Mouse (Mus musculus) hindbrain, postnatal 0 days (tissue): ENCODE data around the gene Lman2l. TPM values are rescaled to one million over a fixed set of nuclear protein-coding genes. Genes with fewer than 3 reads are reported as not detected.

Experiments used
- ATAC-seq: fragments of 200-750 bp; cut with Nextera tagmentation; 2 replicates; pipeline ENCODE4 v1.8.0; 2017; ENCODE audit warnings: mild to moderate bottlenecking, moderate TSS enrichment, moderate library complexity
- DNase-seq: peaks from one replicate; pipeline ENCODE4 v3.0.0-alpha.2; 2015; ENCODE audit warnings: low spot score
- H3K27ac ChIP-seq: fragments of 300-500 bp; sonication (generic); 2 replicates; pipeline ENCODE4 v1.5.1; 2014; ENCODE audit warnings: mild to moderate bottlenecking
- H3K27me3 ChIP-seq: fragments of 300-500 bp; sonication (generic); 2 replicates; pipeline ENCODE4 v1.6.1; 2014; ENCODE audit warnings: low read length, mixed read lengths; ENCODE audit not compliant: insufficient read depth
- H3K36me3 ChIP-seq: fragments of 300-500 bp; sonication (generic); 2 replicates; pipeline ENCODE4 v1.6.1; 2014; ENCODE audit warnings: low read length, mixed read lengths; ENCODE audit not compliant: insufficient read depth
- H3K4me1 ChIP-seq: fragments of 300-500 bp; sonication (generic); 2 replicates; pipeline ENCODE4 v1.6.1; 2014; ENCODE audit warnings: antibody characterized with exemption, low read length, mixed read lengths; ENCODE audit not compliant: insufficient read depth
- H3K4me2 ChIP-seq: fragments of 300-500 bp; sonication (generic); 2 replicates; pipeline ENCODE4 v1.6.1; 2014; ENCODE audit warnings: low read depth, mild to moderate bottlenecking, low read length, moderate library complexity, mixed read lengths
- H3K4me3 ChIP-seq: fragments of 300-500 bp; sonication (generic); 2 replicates; pipeline ENCODE4 v1.5.1; 2014; ENCODE audit warnings: low read length
- H3K9ac ChIP-seq: fragments of 300-500 bp; sonication (generic); replicated peaks from 2 replicates; pipeline ENCODE4 v1.6.1; 2014; ENCODE audit warnings: mild to moderate bottlenecking, low read length, moderate library complexity, mixed read lengths
- H3K9me3 ChIP-seq: fragments of 300-500 bp; sonication (generic); 2 replicates; pipeline ENCODE4 v1.6.1; 2016; ENCODE audit warnings: low read length, mixed read lengths
- CTCF ChIP-seq: IDR thresholded peaks from 2 replicates; pipeline ENCODE4 v1.5.1; 2016; ENCODE audit warnings: antibody characterized with exemption, control low read depth, low read depth
- WGBS: fragments of 180-500 bp; shearing (Covaris S2); extraction: QIAGEN DNeasy Blood & Tissue Kit; methylation state at CpG from one replicate; pipeline ENCODE4 v1.1.7; 2014; 5-methylcytosine and 5-hydroxymethylcytosine counted together
- polyA plus RNA-seq: library from polyadenylated mRNA; unstranded; fragments of >200 nt; fragmentation: Nextera tagmentation; extraction: Ambion mirVana; gene quantifications from 2 replicates; pipeline ENCODE4 v1.2.1, GENCODE M21; 2015
- total RNA-seq: library from RNA; depleted of rRNA; stranded (reverse); fragments of >200 nt; gene quantifications from 2 replicates; pipeline ENCODE4 v1.2.3, GENCODE M21; 2014

Lman2l gene
- total and polyA plus RNA-seq, 2 experiments from 2014 or later = 21.6 to 42.6 TPM

GRCm38 (mm10) chr1:36445508-36445907 lies 437 bp upstream of the Lman2l start:
- no peaks in the 10 kb centered on the region for H3K9me3 ChIP-seq
- H3K9ac ChIP-seq = no peak overlapping the region
- WGBS = 41% methylated on average over 8 of the region's 8 CpGs
- no peak for DNase-seq
- TF ChIP-seq CTCF = no peak
- no peaks in the 10 kb centered on the region for H3K36me3 ChIP-seq
- H3K27ac ChIP-seq = peak overlapping the region; percentile 17; the same call in 1 of the 2 replicates
- no peaks in the 10 kb centered on the region for H3K27me3 ChIP-seq
- H3K4me1 ChIP-seq = 0 out of 2 replicates have a peak, but pooled peaks cover 3% of the 10 kb centered on the region
- H3K4me3 ChIP-seq = peak overlapping the region; percentile 90
- peak overlapping the region; percentile 71 for H3K4me2 ChIP-seq
- peak; percentile 15; the same call in 1 of the 2 replicates for ATAC-seq

- ATAC-seq = no peak
- H3K36me3 ChIP-seq = peaks cover 32% of the 10 kb centered on the region
- no peaks in the 10 kb centered on the region for H3K9me3 ChIP-seq
- peak; percentile 10 for DNase-seq
- H3K4me1 ChIP-seq = 0 out of 2 replicates have a peak, but pooled peaks cover 3% of the 10 kb centered on the region
- no peak overlapping the region for H3K4me2 ChIP-seq
- H3K27me3 ChIP-seq = no peaks in the 10 kb centered on the region
- WGBS = 43% methylated on average over 4 of the region's 4 CpGs
- H3K4me3 ChIP-seq = no peak overlapping the region
- H3K9ac ChIP-seq = no peak overlapping the region
- TF ChIP-seq CTCF = no peak
- no peak overlapping the region for H3K27ac ChIP-seq
Observed at GRCm38 (mm10) chr1:36441101-36441500, 4.0 kb downstream of the Lman2l start.

- Histone ChIP-seq H3K4me2 (no peak overlapping the region), H3K9me3 (no peaks in the 10 kb centered on the region), H3K36me3 (peaks cover 51% of the 10 kb centered on the region), H3K27ac (no peak overlapping the region), H3K4me3 (no peak overlapping the region), H3K4me1 (no peaks in the 10 kb centered on the region), H3K27me3 (no peaks in the 10 kb centered on the region), H3K9ac (no peak overlapping the region)
- ATAC-seq (no peak), DNase-seq (no peak)
- 98% methylated on average over 3 of the region's 3 CpGs for WGBS
- no peak for TF ChIP-seq CTCF
Observed at GRCm38 (mm10) chr1:36437223-36437622, 7.8 kb downstream of the Lman2l start.

GRCm38 (mm10) chr1:36436515-36436914 lies 8.6 kb downstream of the Lman2l start:
- no peak for TF ChIP-seq CTCF
- Histone ChIP-seq H3K27me3 (no peaks in the 10 kb centered on the region), H3K36me3 (peaks cover 51% of the 10 kb centered on the region), H3K4me3 (no peak overlapping the region), H3K27ac (no peak overlapping the region), H3K4me1 (no peaks in the 10 kb centered on the region), H3K9ac (no peak overlapping the region), H3K4me2 (no peak overlapping the region), H3K9me3 (no peaks in the 10 kb centered on the region)
- ATAC-seq = no peak
- 94% methylated on average over 6 of the region's 6 CpGs for WGBS
- no peak for DNase-seq

GRCm38 (mm10) chr1:36435071-36435470 lies 10.0 kb downstream of the Lman2l start:
- 80% methylated on average over 4 of the region's 4 CpGs for WGBS
- Histone ChIP-seq H3K4me1 (no peaks in the 10 kb centered on the region), H3K4me3 (no peak overlapping the region), H3K27me3 (no peaks in the 10 kb centered on the region), H3K9me3 (no peaks in the 10 kb centered on the region), H3K36me3 (peaks cover 56% of the 10 kb centered on the region), H3K27ac (no peak overlapping the region), H3K9ac (no peak overlapping the region), H3K4me2 (no peak overlapping the region)
- DNase-seq (no peak), ATAC-seq (no peak)
- TF ChIP-seq CTCF = no peak

- TF ChIP-seq CTCF = no peak
- H3K4me3 ChIP-seq = no peak overlapping the region
- H3K9ac ChIP-seq = no peak overlapping the region
- no peak overlapping the region for H3K4me2 ChIP-seq
- ATAC-seq (no peak), DNase-seq (no peak)
- H3K27me3 ChIP-seq = no peaks in the 10 kb centered on the region
- no peak overlapping the region for H3K27ac ChIP-seq
- 94% methylated on average over 3 of the region's 3 CpGs for WGBS
- H3K36me3 ChIP-seq = peaks cover 59% of the 10 kb centered on the region
- H3K4me1 ChIP-seq = no peaks in the 10 kb centered on the region
- H3K9me3 ChIP-seq = no peaks in the 10 kb centered on the region
Observed at GRCm38 (mm10) chr1:36433616-36434015, 11.5 kb downstream of the Lman2l start.

- Histone ChIP-seq H3K36me3 (peaks cover 61% of the 10 kb centered on the region), H3K27me3 (no peaks in the 10 kb centered on the region), H3K9me3 (no peaks in the 10 kb centered on the region), H3K4me2 (no peak overlapping the region), H3K4me3 (no peak overlapping the region), H3K27ac (no peak overlapping the region), H3K9ac (no peak overlapping the region), H3K4me1 (no peaks in the 10 kb centered on the region)
- ATAC-seq (no peak), DNase-seq (no peak)
- WGBS = 93% methylated on average over 4 of the region's 4 CpGs
- no peak for TF ChIP-seq CTCF
Observed at GRCm38 (mm10) chr1:36432999-36433398, 12.1 kb downstream of the Lman2l start.
